Mouse (Mus musculus): ENCODE results near the gene Fmnl3. TPM values are rescaled to one million over a fixed set of nuclear protein-coding genes. Genes with fewer than 3 reads are reported as not detected.

The Fmnl3 gene
- 16.5 and 20.1 TPM in 2 replicates for total RNA-seq (2017)

GRCm38 (mm10) chr15:99370259-99370691 is at the start of gene Fmnl3:
Gene Fmnl3 (minus strand): TSS chr15:99370482.
- peak; percentile 89 to 98 for ATAC-seq (replicated peaks in 1 of 2; ENCODE audit: insufficient read depth in 1 of 2, low FRiP score in 2 of 2, low TSS enrichment in 1 of 2, low read depth in 1 of 2, poor library complexity in 2 of 2, severe bottlenecking in 2 of 2)

- no peak for ATAC-seq (replicated peaks in 1 of 2; ENCODE audit: insufficient read depth in 1 of 2, low FRiP score in 2 of 2, low TSS enrichment in 1 of 2, low read depth in 1 of 2, poor library complexity in 2 of 2, severe bottlenecking in 2 of 2)
Observed at GRCm38 (mm10) chr15:99417692-99418271, 47.5 kb upstream of the Fmnl3 start.

GRCm38 (mm10) chr15:99416957-99417356 is 46.7 kb upstream of the Fmnl3 start:
- no peak for ATAC-seq (replicated peaks in 1 of 2; ENCODE audit: insufficient read depth in 1 of 2, low FRiP score in 2 of 2, low TSS enrichment in 1 of 2, low read depth in 1 of 2, poor library complexity in 2 of 2, severe bottlenecking in 2 of 2)

- ATAC-seq (replicated peaks in 1 of 2; ENCODE audit: insufficient read depth in 1 of 2, low FRiP score in 2 of 2, low TSS enrichment in 1 of 2, low read depth in 1 of 2, poor library complexity in 2 of 2, severe bottlenecking in 2 of 2) = peak; percentile 68 to 80; a peak in 3 of 4 replicates
Observed at GRCm38 (mm10) chr15:99416348-99416882, 46.1 kb upstream of the Fmnl3 start.

DNA sequence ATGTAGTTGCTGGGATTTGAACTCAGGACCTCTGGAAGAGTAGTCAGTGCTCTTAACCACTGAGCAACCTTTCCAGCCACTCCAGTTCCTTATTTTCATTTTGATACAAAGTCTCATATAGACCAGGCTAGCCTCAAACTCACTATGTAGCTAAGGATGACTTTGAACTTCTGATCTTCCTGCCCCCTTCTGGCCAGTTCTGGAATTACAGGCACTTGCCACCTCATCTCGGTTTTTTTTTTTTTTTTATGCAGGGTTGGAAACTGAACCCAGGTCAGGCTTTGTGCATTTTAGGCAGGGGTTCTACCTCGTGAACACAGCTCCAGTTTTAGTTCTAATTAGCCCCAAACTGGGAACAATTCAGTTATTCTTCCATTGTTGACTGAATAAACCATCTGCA is 45.5 kb upstream of the Fmnl3 start:
- ATAC-seq (replicated peaks in 1 of 2; ENCODE audit: insufficient read depth in 1 of 2, low FRiP score in 2 of 2, low TSS enrichment in 1 of 2, low read depth in 1 of 2, poor library complexity in 2 of 2, severe bottlenecking in 2 of 2) = no peak; a peak in 1 of 4 replicates

DNA sequence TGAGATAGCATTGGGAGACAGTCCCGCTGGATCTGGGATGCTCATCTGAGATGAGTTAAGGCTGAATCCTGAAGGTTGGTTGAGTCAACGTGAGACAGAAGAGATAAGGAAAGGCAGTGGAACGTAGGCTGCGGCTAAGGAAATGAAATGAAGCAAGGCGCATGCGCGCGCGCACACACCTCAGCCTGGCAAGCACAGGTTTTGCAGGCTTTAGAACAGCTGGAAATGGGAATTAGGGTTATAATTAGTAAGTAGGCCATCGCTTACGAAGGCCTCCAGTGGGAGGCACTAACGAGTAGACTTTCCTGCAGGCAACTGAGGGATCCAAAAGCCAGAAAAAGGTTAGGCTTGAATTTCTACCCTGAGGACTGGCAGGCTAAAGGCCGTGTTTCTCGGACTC is 41.5 kb upstream of the Fmnl3 start:
- ATAC-seq (replicated peaks in 1 of 2; ENCODE audit: insufficient read depth in 1 of 2, low FRiP score in 2 of 2, low TSS enrichment in 1 of 2, low read depth in 1 of 2, poor library complexity in 2 of 2, severe bottlenecking in 2 of 2) = no peak

DNA sequence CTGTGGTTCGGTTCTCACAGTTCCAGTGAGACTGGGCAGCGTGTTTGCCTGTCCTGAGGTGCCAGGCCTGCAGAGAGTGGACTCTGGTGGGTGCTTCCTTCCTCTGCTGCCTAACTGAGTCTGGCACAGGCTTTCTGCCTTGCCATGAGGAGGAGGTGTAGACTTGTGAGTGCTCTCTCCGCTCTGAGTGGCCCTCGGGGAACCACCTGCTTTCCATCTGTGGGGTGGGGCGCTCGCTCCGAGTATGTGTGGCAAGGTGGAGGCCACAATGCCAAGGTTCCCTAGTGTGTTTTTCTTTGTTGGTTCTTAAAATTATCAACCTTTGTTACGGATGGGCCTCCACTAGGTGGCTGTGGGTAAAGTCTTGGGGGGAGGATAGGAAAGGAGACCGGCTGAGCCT is 38.6 kb upstream of the Fmnl3 start:
- no peak for ATAC-seq (replicated peaks in 1 of 2; ENCODE audit: insufficient read depth in 1 of 2, low FRiP score in 2 of 2, low TSS enrichment in 1 of 2, low read depth in 1 of 2, poor library complexity in 2 of 2, severe bottlenecking in 2 of 2)

GRCm38 (mm10) chr15:99406986-99407570 is 36.8 kb upstream of the Fmnl3 start:
- ATAC-seq (replicated peaks in 1 of 2; ENCODE audit: insufficient read depth in 1 of 2, low FRiP score in 2 of 2, low TSS enrichment in 1 of 2, low read depth in 1 of 2, poor library complexity in 2 of 2, severe bottlenecking in 2 of 2) = no peak

GRCm38 (mm10) chr15:99405150-99405549 is 34.9 kb upstream of the Fmnl3 start:
- no peak for ATAC-seq (replicated peaks in 1 of 2; ENCODE audit: insufficient read depth in 1 of 2, low FRiP score in 2 of 2, low TSS enrichment in 1 of 2, low read depth in 1 of 2, poor library complexity in 2 of 2, severe bottlenecking in 2 of 2)

- ATAC-seq (replicated peaks in 1 of 2; ENCODE audit: insufficient read depth in 1 of 2, low FRiP score in 2 of 2, low TSS enrichment in 1 of 2, low read depth in 1 of 2, poor library complexity in 2 of 2, severe bottlenecking in 2 of 2) = no peak
Observed at GRCm38 (mm10) chr15:99403159-99403889, 33.0 kb upstream of the Fmnl3 start.

DNA sequence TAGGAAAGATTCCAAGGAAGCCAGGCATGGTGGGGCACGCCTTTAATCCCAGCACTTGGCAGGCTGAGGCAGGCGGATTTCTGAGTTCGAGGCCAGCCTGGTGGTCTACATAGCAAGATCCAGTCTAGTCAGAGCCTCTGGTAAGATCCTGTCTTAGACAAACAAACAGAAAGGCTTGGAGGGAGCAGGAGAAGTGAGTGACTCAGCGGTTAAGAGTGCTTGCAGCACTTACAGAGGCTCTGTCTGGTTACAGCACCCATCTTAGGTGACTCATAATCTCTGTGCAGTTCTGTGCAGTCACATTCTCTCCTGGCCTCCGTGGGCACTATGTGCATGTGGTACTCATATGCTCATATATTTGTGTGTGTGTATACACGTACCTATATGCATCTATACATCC is 30.3 kb upstream of the Fmnl3 start:
- no peak for ATAC-seq (replicated peaks in 1 of 2; ENCODE audit: insufficient read depth in 1 of 2, low FRiP score in 2 of 2, low TSS enrichment in 1 of 2, low read depth in 1 of 2, poor library complexity in 2 of 2, severe bottlenecking in 2 of 2)

GRCm38 (mm10) chr15:99399503-99400245 is 29.4 kb upstream of the Fmnl3 start:
- ATAC-seq (replicated peaks in 1 of 2; ENCODE audit: insufficient read depth in 1 of 2, low FRiP score in 2 of 2, low TSS enrichment in 1 of 2, low read depth in 1 of 2, poor library complexity in 2 of 2, severe bottlenecking in 2 of 2) = peak in 1 of 2 experiments; percentile 39; a peak in 1 of 4 replicates

GRCm38 (mm10) chr15:99397622-99398021 is 27.3 kb upstream of the Fmnl3 start:
- ATAC-seq (replicated peaks in 1 of 2; ENCODE audit: insufficient read depth in 1 of 2, low FRiP score in 2 of 2, low TSS enrichment in 1 of 2, low read depth in 1 of 2, poor library complexity in 2 of 2, severe bottlenecking in 2 of 2) = no peak

DNA sequence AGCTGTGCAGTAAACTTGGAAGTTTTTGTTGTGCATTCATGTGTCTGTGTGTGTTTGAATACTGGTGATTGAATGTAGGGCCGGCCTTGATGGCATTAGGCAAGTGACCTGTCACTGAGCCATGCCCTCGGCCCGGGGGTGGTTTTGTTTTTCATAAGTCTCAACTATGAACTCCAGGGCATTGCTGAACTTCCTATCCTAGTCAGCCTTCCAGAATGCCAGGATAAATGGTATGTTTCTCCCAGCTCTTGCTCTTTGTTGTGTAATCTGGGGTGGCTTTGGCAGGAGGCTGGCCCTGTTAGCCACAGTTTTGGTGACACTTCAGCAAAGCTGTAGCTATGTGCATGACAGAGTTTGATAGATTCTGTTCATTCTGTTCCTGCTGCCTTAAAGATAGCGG is 26.6 kb upstream of the Fmnl3 start:
- no peak for ATAC-seq (replicated peaks in 1 of 2; ENCODE audit: insufficient read depth in 1 of 2, low FRiP score in 2 of 2, low TSS enrichment in 1 of 2, low read depth in 1 of 2, poor library complexity in 2 of 2, severe bottlenecking in 2 of 2)

GRCm38 (mm10) chr15:99396462-99396861 is 26.2 kb upstream of the Fmnl3 start:
- ATAC-seq (replicated peaks in 1 of 2; ENCODE audit: insufficient read depth in 1 of 2, low FRiP score in 2 of 2, low TSS enrichment in 1 of 2, low read depth in 1 of 2, poor library complexity in 2 of 2, severe bottlenecking in 2 of 2) = no peak

DNA sequence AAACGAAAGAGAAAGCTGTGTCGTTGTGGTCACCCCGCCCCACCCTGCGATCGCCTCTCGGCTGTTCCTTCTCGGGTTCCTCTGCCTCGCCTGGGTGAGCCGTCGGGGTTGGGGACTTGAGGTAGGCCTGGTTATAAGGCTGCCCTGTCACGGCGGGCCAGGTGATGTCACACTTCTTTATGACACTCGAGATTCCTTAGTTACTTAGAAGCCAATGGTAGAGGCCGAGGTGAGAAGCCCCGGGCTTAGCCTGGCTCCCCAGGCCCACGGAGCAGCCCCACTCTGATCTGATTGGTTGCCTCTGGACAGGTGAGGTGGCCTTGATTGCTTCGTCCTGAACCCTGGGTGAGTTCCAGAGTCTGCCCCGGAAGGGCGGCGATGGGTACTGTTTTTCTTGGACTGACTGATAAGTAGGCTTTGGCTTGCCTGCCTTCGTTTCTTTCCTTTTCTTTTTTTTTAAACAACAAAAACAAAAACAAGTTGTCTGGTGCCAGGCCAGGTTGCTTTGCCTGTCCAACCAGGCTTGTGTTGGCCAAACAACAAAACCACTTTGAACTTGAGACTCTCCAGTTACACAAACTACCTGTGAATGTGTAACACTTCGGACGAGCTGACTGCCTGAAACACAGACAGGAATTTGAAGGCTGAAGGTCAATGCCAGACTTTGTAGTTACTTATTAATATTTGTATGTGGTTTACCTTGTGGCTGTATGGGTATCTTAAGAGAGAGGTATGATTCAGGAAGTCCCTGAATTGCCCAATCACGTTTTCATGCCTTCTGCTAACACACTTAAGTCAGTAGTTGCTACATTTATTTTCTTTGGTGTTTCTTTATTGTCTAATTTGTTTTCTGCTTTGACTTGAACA is 23.3 kb upstream of the Fmnl3 start:
- ATAC-seq (replicated peaks in 1 of 2; ENCODE audit: insufficient read depth in 1 of 2, low FRiP score in 2 of 2, low TSS enrichment in 1 of 2, low read depth in 1 of 2, poor library complexity in 2 of 2, severe bottlenecking in 2 of 2) = peak; percentile 40 to 52; a peak in 3 of 4 replicates

Data from hematopoietic stem cell, adult 5-6 weeks (primary cell).